Mouse (Mus musculus) ES-Bruce4 (cell line): ENCODE measurements around the gene Cish.

Experiments used
- CTCF ChIP-seq: IDR thresholded peaks from one replicate; pipeline ENCODE4 v1.8.1; 2011; ENCODE audit warnings: low read depth, low read length
- EP300 ChIP-seq: IDR thresholded peaks from 2 replicates; pipeline ENCODE4 v1.6.1; 2011; ENCODE audit warnings: low read depth, low read length; ENCODE audit not compliant: insufficient read depth
- POLR2A ChIP-seq: IDR thresholded peaks from one replicate; pipeline ENCODE4 v1.8.1; 2011; ENCODE audit warnings: low read length; ENCODE audit not compliant: insufficient read depth

GRCm38 (mm10) chr9:107278126-107278525 is 17.7 kb upstream of the Cish start:
- TF ChIP-seq CTCF (no peak), EP300 (no peak), POLR2A (no peak)
